Mouse (Mus musculus) midbrain, embryonic 16.5 days (tissue): Measurements from ENCODE around the gene Esyt1. TPM values are rescaled to one million over a fixed set of nuclear protein-coding genes. Genes with fewer than 3 reads are reported as not detected.
"Not testable (repeated sequence)": the region's sequence is repeated elsewhere in the genome, so short reads cannot be mapped to it uniquely, and the experiment has no call there.

Source experiments
- ATAC-seq: fragments of 200-750 bp; cut with Nextera tagmentation; 2 replicates; pipeline ENCODE4 v1.8.0; 2017; ENCODE audit warnings: moderate TSS enrichment
- H3K27ac ChIP-seq: fragments of 300-500 bp; sonication (generic); 2 replicates; pipeline ENCODE4 v1.5.1; 2014; ENCODE audit warnings: mild to moderate bottlenecking, low read length, mixed read lengths
- H3K27me3 ChIP-seq: fragments of 300-500 bp; sonication (generic); 2 replicates; pipeline ENCODE4 v1.6.1; 2014; ENCODE audit warnings: low read depth, low read length, mixed read lengths; ENCODE audit not compliant: control insufficient read depth, insufficient read depth
- H3K36me3 ChIP-seq: fragments of 300-500 bp; sonication (generic); 2 replicates; pipeline ENCODE4 v1.6.1; 2014; ENCODE audit warnings: mild to moderate bottlenecking, low read length, moderate library complexity, mixed read lengths; ENCODE audit not compliant: control insufficient read depth, insufficient read depth
- H3K4me1 ChIP-seq: fragments of 300-500 bp; sonication (generic); 2 replicates; pipeline ENCODE4 v1.6.1; 2014; ENCODE audit warnings: mild to moderate bottlenecking, low read length, mixed read lengths; ENCODE audit not compliant: control insufficient read depth, insufficient read depth
- H3K4me2 ChIP-seq: fragments of 300-500 bp; sonication (generic); 2 replicates; pipeline ENCODE4 v1.6.1; 2014; ENCODE audit warnings: mild to moderate bottlenecking, low read length, mixed read lengths
- H3K4me3 ChIP-seq: fragments of 300-500 bp; sonication (generic); 2 replicates; pipeline ENCODE4 v1.5.1; 2014; ENCODE audit warnings: low read depth, mild to moderate bottlenecking, low read length, moderate library complexity, mixed read lengths
- H3K9ac ChIP-seq: fragments of 300-500 bp; sonication (generic); 2 replicates; pipeline ENCODE4 v1.6.1; 2014; ENCODE audit warnings: low read depth, low read length, mixed read lengths
- H3K9me3 ChIP-seq: fragments of 300-500 bp; sonication (generic); replicated peaks from 2 replicates; pipeline ENCODE4 v1.6.1; 2014; ENCODE audit warnings: mild to moderate bottlenecking, low read length, mixed read lengths; ENCODE audit not compliant: control insufficient read depth, poor library complexity, severe bottlenecking
- WGBS: fragments of 180-500 bp; shearing (Covaris S2); extraction: QIAGEN DNeasy Blood & Tissue Kit; methylation state at CpG from one replicate; pipeline ENCODE4 v1.1.7; 2014; 5-methylcytosine and 5-hydroxymethylcytosine counted together
- polyA plus RNA-seq: library from polyadenylated mRNA; unstranded; fragments of >200 nt; fragmentation: Nextera tagmentation; extraction: Ambion mirVana; gene quantifications from 2 replicates; pipeline ENCODE4 v1.2.1, GENCODE M21; 2015

Gene Esyt1
- polyA plus RNA-seq, 1 experiment from 2014 or later, result 8.9 TPM

DNA sequence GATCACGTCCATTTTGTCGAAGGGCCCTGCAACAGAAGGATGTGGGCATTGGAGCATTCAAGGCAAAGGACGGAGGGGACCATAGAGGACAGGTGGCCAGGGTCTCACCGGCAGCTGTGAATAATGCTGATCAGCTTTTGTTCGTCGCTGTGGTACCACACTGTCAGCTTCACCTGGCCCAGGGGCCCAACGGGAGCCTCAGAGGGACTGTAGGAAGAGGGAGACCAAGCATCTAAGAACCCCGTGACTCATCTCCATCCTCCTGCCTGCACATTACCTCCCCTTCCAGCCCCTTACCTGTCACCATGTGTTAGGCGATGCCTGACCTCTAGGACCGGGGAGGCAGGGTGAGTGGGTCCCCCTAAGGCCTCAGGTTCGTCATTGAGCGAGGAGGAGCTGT, 13.9 kb downstream of the Esyt1 start:
- WGBS, result 89% methylated on average over 12 of the region's 12 CpGs
- H3K4me1 ChIP-seq, result no peaks in the 10 kb centered on the region; the same call in 1 of the 2 replicates

DNA sequence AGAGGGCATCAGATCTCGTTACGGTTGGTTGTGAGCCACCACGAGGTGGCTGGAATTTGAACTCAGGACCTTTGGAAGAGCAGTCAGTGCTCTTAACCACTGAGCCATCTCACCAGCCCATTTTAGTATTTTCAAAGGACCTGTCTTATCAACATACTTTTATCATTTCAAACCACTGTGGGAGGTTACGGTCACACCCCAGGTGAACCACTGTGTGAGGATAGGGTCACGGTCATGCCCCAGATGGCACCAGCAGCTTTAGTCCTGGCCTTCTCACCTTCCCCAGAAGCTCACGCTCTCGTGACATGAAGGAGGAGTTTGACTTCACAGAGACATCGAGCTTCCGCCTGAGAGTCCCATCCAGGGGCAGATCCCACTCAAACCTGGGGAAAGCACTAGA, 14.5 kb downstream of the Esyt1 start:
- WGBS, result 88% methylated on average over 9 of the region's 9 CpGs
- Histone ChIP-seq H3K27me3 (peaks cover 2% of the 10 kb centered on the region; the same call in 1 of the 2 replicates), H3K9ac (no peak overlapping the region), H3K9me3 (no peaks in the 10 kb centered on the region), H3K27ac (no peak overlapping the region), H3K4me1 (no peaks in the 10 kb centered on the region; the same call in 1 of the 2 replicates), H3K4me2 (no peak overlapping the region), H3K36me3 (peaks cover 7% of the 10 kb centered on the region; the same call in 1 of the 2 replicates), H3K4me3 (no peak overlapping the region)
- no peak for ATAC-seq

More for the DNA sequence above, 13.9 kb downstream of the Esyt1 start:
- ATAC-seq, result no peak
- Histone ChIP-seq H3K27ac (no peak overlapping the region), H3K9ac (no peak overlapping the region), H3K4me2 (no peak overlapping the region), H3K9me3 (no peaks in the 10 kb centered on the region), H3K27me3 (peaks cover 4% of the 10 kb centered on the region; the same call in 1 of the 2 replicates), H3K36me3 (peaks cover 7% of the 10 kb centered on the region; the same call in 1 of the 2 replicates), H3K4me3 (no peak overlapping the region)

DNA sequence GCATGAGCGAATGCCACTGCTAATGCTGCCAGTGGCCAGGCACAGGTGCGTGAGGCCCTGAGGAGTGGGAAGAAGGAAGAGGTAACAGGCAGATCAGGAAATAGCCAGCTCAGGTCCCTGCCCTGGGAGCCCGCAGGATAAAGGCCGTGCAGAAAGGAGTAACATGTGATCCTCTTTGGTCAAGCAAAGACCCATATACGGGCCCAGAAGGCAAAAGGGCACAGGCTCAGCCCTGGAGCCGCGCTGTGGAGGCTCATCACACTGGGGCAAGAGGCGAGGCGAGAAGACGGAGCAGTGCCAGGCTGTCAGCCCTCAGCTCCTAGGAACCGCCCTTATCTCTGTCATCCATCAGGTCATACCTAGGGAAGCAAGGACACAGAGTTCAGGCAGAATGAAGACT, 15.4 kb downstream of the Esyt1 start:
- ATAC-seq, result no peak
- Histone ChIP-seq H3K4me3 (no peak overlapping the region), H3K9me3 (no peaks in the 10 kb centered on the region), H3K27me3 (no peaks in the 10 kb centered on the region), H3K9ac (no peak overlapping the region), H3K4me1 (no peaks in the 10 kb centered on the region), H3K27ac (no peak overlapping the region), H3K36me3 (peaks cover 4% of the 10 kb centered on the region; the same call in 1 of the 2 replicates), H3K4me2 (no peak overlapping the region)
- 93% methylated on average over 11 of the region's 11 CpGs for WGBS

DNA sequence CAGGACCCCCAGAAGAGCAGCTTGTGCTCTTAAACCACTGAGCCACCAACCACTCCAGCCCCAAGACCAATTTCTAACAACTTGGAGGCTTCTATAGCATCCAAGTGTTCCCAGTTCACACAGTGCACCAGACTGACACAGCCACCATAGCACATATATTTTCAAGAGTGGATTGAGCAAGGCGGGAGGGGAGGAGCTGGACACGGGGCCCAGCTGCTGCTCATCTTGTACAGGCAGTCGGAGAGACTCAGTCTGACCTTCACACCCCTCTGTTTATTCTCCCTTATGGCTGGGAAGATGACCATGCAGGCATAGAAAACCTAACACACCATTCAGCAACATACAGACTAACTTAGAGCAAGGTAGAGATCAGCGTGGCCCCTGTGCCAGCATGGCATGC, 15.8 kb downstream of the Esyt1 start:
- no peak overlapping the region for H3K4me3 ChIP-seq
- H3K27ac ChIP-seq, result no peak overlapping the region
- no peaks in the 10 kb centered on the region for H3K4me1 ChIP-seq
- 88% methylated on average over 4 of the region's 4 CpGs for WGBS
- H3K9me3 ChIP-seq, result no peaks in the 10 kb centered on the region
- H3K9ac ChIP-seq, result no peak overlapping the region
- H3K27me3 ChIP-seq, result no peaks in the 10 kb centered on the region
- H3K36me3 ChIP-seq, result peaks cover 4% of the 10 kb centered on the region; the same call in 1 of the 2 replicates
- no peak overlapping the region for H3K4me2 ChIP-seq
- ATAC-seq, result no peak

DNA sequence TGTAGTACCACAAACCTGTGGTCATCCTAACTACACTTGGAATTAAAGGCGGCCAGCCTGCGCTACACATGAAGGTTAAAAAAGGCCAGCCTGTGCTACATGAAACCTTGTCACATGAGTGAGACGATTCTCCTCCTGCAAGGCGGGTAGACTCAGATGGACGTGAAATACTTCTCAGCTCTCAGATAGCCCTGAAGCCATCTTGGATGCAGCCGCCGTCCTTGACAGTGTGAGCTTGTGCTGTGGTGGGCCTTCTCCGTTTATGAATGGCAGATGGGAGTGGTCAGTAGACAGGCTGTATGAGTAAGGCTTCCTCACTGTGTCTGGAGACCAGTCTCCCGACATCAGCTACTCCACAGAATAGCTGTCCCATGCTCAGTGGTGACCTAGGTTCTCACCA, 16.5 kb downstream of the Esyt1 start:
- no peaks in the 10 kb centered on the region for H3K4me1 ChIP-seq
- no peak for ATAC-seq
- H3K9ac ChIP-seq, result no peak overlapping the region
- no peaks in the 10 kb centered on the region for H3K27me3 ChIP-seq
- H3K4me2 ChIP-seq, result no peak overlapping the region
- no peaks in the 10 kb centered on the region for H3K9me3 ChIP-seq
- H3K36me3 ChIP-seq, result peaks cover 4% of the 10 kb centered on the region; the same call in 1 of the 2 replicates
- no peak overlapping the region for H3K27ac ChIP-seq
- 92% methylated on average over 9 of the region's 9 CpGs for WGBS
- H3K4me3 ChIP-seq, result no peak overlapping the region

DNA sequence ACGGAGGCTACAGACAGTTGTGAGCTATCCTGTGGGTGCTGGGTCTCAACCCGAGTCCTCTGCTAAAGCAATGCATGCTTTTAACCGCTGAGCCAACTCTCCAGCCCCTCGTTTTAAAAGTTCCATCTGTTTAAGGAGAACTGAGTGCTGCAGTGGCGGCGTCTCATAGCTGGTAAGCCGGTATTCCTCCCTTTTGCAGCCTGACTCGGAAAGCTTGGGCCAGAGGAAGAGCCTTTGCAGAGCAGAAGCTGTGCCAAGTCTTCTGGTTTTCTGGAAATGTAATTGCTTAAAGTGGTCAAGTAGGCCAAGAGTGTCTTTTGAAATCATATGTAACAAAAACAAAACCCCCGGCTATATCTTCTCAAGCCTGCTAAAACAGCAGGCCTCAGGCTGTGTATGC, 17.4 kb downstream of the Esyt1 start:
- no peak overlapping the region for H3K9ac ChIP-seq
- H3K4me1 ChIP-seq, result no peaks in the 10 kb centered on the region
- WGBS, result 84% methylated on average over 9 of the region's 9 CpGs
- H3K36me3 ChIP-seq, result peaks cover 4% of the 10 kb centered on the region; the same call in 1 of the 2 replicates
- H3K4me2 ChIP-seq, result no peak overlapping the region
- ATAC-seq, result no peak
- no peaks in the 10 kb centered on the region for H3K9me3 ChIP-seq
- H3K27me3 ChIP-seq, result no peaks in the 10 kb centered on the region
- no peak overlapping the region for H3K27ac ChIP-seq
- H3K4me3 ChIP-seq, result no peak overlapping the region

DNA sequence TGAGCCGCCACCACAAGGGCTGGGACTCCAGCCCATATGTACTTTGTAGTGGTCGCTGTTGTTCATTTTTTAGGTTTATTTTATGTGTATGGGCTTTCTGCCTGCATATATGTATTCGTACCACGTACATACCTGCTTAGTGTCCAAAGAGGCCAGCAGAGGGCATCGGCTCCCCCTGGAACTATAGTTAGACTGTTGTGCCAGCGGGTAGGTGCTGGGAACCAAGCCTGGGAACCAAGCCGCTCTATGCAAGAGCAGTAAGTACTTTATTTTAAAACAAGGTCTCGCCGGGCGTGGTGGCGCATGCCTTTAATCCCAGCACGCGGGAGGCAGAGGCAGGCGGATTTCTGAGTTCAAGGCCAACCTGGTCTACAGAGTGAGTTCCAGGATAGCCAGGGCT, 19.7 kb downstream of the Esyt1 start:
- Histone ChIP-seq H3K4me3 (no peak overlapping the region), H3K9ac (no peak overlapping the region), H3K27me3 (no peaks in the 10 kb centered on the region), H3K27ac (no peak overlapping the region), H3K36me3 (peaks cover 4% of the 10 kb centered on the region; the same call in 1 of the 2 replicates), H3K9me3 (no peaks in the 10 kb centered on the region), H3K4me1 (no peaks in the 10 kb centered on the region), H3K4me2 (no peak overlapping the region)
- 96% methylated on average over 14 of the region's 14 CpGs for WGBS
- ATAC-seq, result no peak

DNA sequence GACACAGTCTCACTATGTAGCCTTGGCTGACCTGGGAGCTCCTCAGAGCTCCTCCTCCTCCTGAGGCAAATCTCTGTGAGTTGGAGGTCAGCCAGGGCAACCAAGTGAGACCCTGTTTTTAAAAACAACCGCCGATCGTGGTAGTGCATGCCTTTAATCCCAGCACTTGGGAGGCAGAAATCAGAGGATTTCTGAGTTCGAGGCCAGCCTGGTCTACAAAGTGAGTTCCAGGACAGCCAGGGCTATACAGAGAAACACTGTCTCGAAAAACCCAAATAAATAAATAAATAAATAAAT, 20.4 kb downstream of the Esyt1 start:
- not testable (repeated sequence) for H3K9me3 ChIP-seq, H3K4me3 ChIP-seq, H3K27ac ChIP-seq, H3K4me1 ChIP-seq, H3K36me3 ChIP-seq, H3K9ac ChIP-seq, H3K27me3 ChIP-seq, H3K4me2 ChIP-seq, ATAC-seq
- WGBS, result 77% methylated on average over 5 of the region's 5 CpGs

DNA sequence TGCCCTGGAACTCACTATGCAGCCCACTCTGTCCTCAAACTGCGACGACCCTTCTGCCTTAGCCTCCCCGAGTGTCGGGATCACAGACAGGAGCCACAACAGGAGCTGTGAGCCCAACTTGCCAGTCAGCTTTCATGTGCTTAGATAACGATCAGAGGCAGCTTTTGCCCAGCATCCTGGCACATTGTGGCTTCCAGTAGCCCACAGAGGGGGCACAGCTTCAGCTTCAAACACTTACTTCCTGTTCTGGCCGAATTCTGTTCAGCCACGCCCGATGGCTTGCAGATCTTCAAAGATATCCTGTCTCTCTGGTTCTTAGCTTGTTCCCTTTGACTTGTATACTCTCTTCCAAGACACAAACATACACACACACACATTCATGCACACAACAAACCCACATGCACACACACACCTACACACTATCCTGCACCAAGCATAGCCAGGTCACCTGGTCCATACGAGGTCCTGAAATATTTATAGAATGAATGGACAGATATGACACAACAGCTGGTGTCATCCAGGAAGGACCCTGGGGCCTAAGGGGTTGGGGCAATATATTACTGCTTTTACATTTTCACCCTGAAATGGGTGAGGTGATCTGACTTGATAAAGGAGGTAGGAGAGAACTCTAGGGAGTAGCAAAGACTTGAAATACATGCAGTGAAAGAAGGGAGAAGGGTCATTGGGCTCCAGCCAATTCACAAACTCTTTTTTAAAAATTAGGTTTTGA, 20.9 kb downstream of the Esyt1 start:
- Histone ChIP-seq H3K36me3 (peaks cover 4% of the 10 kb centered on the region; the same call in 1 of the 2 replicates), H3K4me3 (no peak overlapping the region), H3K9me3 (no peaks in the 10 kb centered on the region), H3K27ac (no peak overlapping the region), H3K4me1 (no peaks in the 10 kb centered on the region), H3K4me2 (no peak overlapping the region), H3K27me3 (no peaks in the 10 kb centered on the region), H3K9ac (no peak overlapping the region)
- no peak for ATAC-seq
- WGBS, result 78% methylated on average over 9 of the region's 9 CpGs
